Mouse (Mus musculus) heart, embryonic 16.5 days (tissue): ENCODE results near the gene Anks3. TPM values are rescaled to one million over a fixed set of nuclear protein-coding genes. Genes with fewer than 3 reads are reported as not detected.

Experiments
- ATAC-seq: fragments of 200-750 bp; cut with Nextera tagmentation; replicated peaks from 2 replicates; pipeline ENCODE4 v1.8.0; 2017; ENCODE audit warnings: moderate number of reproducible peaks; ENCODE audit not compliant: insufficient read depth, low FRiP score; ENCODE audit errors: extremely low read depth
- H3K27ac ChIP-seq: fragments of 300-500 bp; sonication (generic); 2 replicates; pipeline ENCODE4 v1.5.1; 2014; ENCODE audit warnings: mild to moderate bottlenecking, low read length, control low read depth, moderate library complexity
- H3K27me3 ChIP-seq: fragments of 300-500 bp; sonication (generic); 2 replicates; pipeline ENCODE4 v1.6.1; 2014; ENCODE audit warnings: low read length, mixed read lengths; ENCODE audit not compliant: control insufficient read depth, insufficient read depth
- H3K36me3 ChIP-seq: fragments of 300-500 bp; sonication (generic); 2 replicates; pipeline ENCODE4 v1.6.1; 2014; ENCODE audit not compliant: control insufficient read depth, insufficient read depth
- H3K4me1 ChIP-seq: fragments of 300-500 bp; sonication (generic); 2 replicates; pipeline ENCODE4 v1.6.1; 2014; ENCODE audit warnings: low read length, mixed read lengths; ENCODE audit not compliant: control insufficient read depth, insufficient read depth
- H3K4me2 ChIP-seq: fragments of 300-500 bp; sonication (generic); 2 replicates; pipeline ENCODE4 v1.6.1; 2014; ENCODE audit warnings: low read depth, mild to moderate bottlenecking, control low read depth, low read length
- H3K4me3 ChIP-seq: fragments of 300-500 bp; sonication (generic); 2 replicates; pipeline ENCODE4 v1.5.1; 2014; ENCODE audit warnings: mild to moderate bottlenecking, control low read depth, low read length
- H3K9ac ChIP-seq: fragments of 300-500 bp; sonication (generic); 2 replicates; pipeline ENCODE4 v1.6.1; 2014; ENCODE audit warnings: low read length, control low read depth
- H3K9me3 ChIP-seq: fragments of 300-500 bp; sonication (generic); replicated peaks from 2 replicates; pipeline ENCODE4 v1.6.1; 2016; ENCODE audit warnings: low read length; ENCODE audit not compliant: control insufficient read depth
- WGBS: fragments of 180-500 bp; shearing (Covaris S2); extraction: QIAGEN DNeasy Blood & Tissue Kit; methylation state at CpG from one replicate; pipeline ENCODE4 v1.1.7; 2014; 5-methylcytosine and 5-hydroxymethylcytosine counted together
- polyA plus RNA-seq: library from polyadenylated mRNA; unstranded; fragments of >200 nt; fragmentation: Nextera tagmentation; extraction: Ambion mirVana; gene quantifications from 2 replicates; pipeline ENCODE4 v1.2.1, GENCODE M21; 2015

Anks3 gene
- polyA plus RNA-seq, 1 experiment from 2014 or later: 34.8 TPM

- Histone ChIP-seq H3K9ac (no peak overlapping the region), H3K4me3 (no peak overlapping the region), H3K36me3 (no peaks in the 10 kb centered on the region), H3K27me3 (no peaks in the 10 kb centered on the region), H3K4me2 (no peak overlapping the region), H3K9me3 (no peaks in the 10 kb centered on the region), H3K27ac (no peak overlapping the region; the same call in 1 of the 2 replicates), H3K4me1 (peaks cover 5% of the 10 kb centered on the region; the same call in 1 of the 2 replicates)
- WGBS: 48% methylated on average over 4 of the region's 4 CpGs
- ATAC-seq: 0 out of 2 replicates have a peak, but pooled peaks have one; percentile 29
These were observed 7.6 kb upstream of the Anks3 start for GRCm38 (mm10) chr16:4971626-4972025.

GRCm38 (mm10) chr16:4969055-4969843 is 5.2 kb upstream of the Anks3 start:
- Histone ChIP-seq H3K9me3 (no peaks in the 10 kb centered on the region), H3K9ac (no peak overlapping the region), H3K4me3 (no peak overlapping the region), H3K27me3 (no peaks in the 10 kb centered on the region), H3K4me1 (peaks cover 10% of the 10 kb centered on the region), H3K4me2 (no peak overlapping the region), H3K27ac (no peak overlapping the region), H3K36me3 (no peaks in the 10 kb centered on the region)
- 81% methylated on average over 5 of the region's 5 CpGs for WGBS
- no peak for ATAC-seq

GRCm38 (mm10) chr16:4968426-4968825 is 4.4 kb upstream of the Anks3 start:
- Histone ChIP-seq H3K27ac (no peak overlapping the region), H3K4me1 (peaks cover 11% of the 10 kb centered on the region), H3K27me3 (no peaks in the 10 kb centered on the region), H3K4me2 (no peak overlapping the region), H3K9ac (no peak overlapping the region), H3K9me3 (no peaks in the 10 kb centered on the region), H3K4me3 (no peak overlapping the region), H3K36me3 (no peaks in the 10 kb centered on the region)
- 71% methylated on average over 3 of the region's 3 CpGs for WGBS
- no peak for ATAC-seq

- no peaks in the 10 kb centered on the region for H3K27me3 ChIP-seq
- peaks cover 12% of the 10 kb centered on the region for H3K4me1 ChIP-seq
- no peaks in the 10 kb centered on the region for H3K36me3 ChIP-seq
- H3K4me2 ChIP-seq: peak overlapping the region; percentile 96; the same call in 1 of the 2 replicates
- no peak for ATAC-seq
- 82% methylated on average over 8 of the region's 8 CpGs for WGBS
- H3K9me3 ChIP-seq: no peaks in the 10 kb centered on the region
- no peak overlapping the region for H3K4me3 ChIP-seq
- no peak overlapping the region for H3K27ac ChIP-seq
- no peak overlapping the region for H3K9ac ChIP-seq
These were observed 1.6 kb upstream of the Anks3 start for GRCm38 (mm10) chr16:4965392-4966129.

GRCm38 (mm10) chr16:4964731-4965391 is 856 bp upstream of the Anks3 start:
- no peak for ATAC-seq
- H3K4me1 ChIP-seq: peaks cover 12% of the 10 kb centered on the region
- peak overlapping the region; percentile 79 for H3K9ac ChIP-seq
- peak overlapping the region; percentile 85 for H3K27ac ChIP-seq
- H3K27me3 ChIP-seq: no peaks in the 10 kb centered on the region
- H3K4me2 ChIP-seq: peak overlapping the region; percentile 96
- peak overlapping the region; percentile 83 for H3K4me3 ChIP-seq
- WGBS: 18% methylated on average over 13 of the region's 13 CpGs
- H3K9me3 ChIP-seq: no peaks in the 10 kb centered on the region
- H3K36me3 ChIP-seq: no peaks in the 10 kb centered on the region

GRCm38 (mm10) chr16:4963346-4963745 is 659 bp downstream of the Anks3 start:
- WGBS: 36% methylated on average over 9 of the region's 9 CpGs
- H3K4me1 ChIP-seq: peaks cover 12% of the 10 kb centered on the region
- no peaks in the 10 kb centered on the region for H3K9me3 ChIP-seq
- peak overlapping the region; percentile 96 for H3K4me2 ChIP-seq
- ATAC-seq: no peak
- H3K27me3 ChIP-seq: no peaks in the 10 kb centered on the region
- H3K4me3 ChIP-seq: peak overlapping the region; percentile 83
- no peaks in the 10 kb centered on the region for H3K36me3 ChIP-seq
- H3K27ac ChIP-seq: no peak overlapping the region; the same call in 1 of the 2 replicates
- H3K9ac ChIP-seq: peak overlapping the region; percentile 89

GRCm38 (mm10) chr16:4960260-4960659 is 3.7 kb downstream of the Anks3 start:
- WGBS: 83% methylated on average over 8 of the region's 8 CpGs
- no peak overlapping the region for H3K9ac ChIP-seq
- H3K4me2 ChIP-seq: no peak overlapping the region
- peaks cover 10% of the 10 kb centered on the region for H3K36me3 ChIP-seq
- no peak overlapping the region; the same call in 1 of the 2 replicates for H3K27ac ChIP-seq
- H3K4me1 ChIP-seq: peaks cover 10% of the 10 kb centered on the region
- H3K4me3 ChIP-seq: no peak overlapping the region
- H3K27me3 ChIP-seq: no peaks in the 10 kb centered on the region
- ATAC-seq: no peak
- no peaks in the 10 kb centered on the region for H3K9me3 ChIP-seq

- no peak for ATAC-seq
- Histone ChIP-seq H3K9me3 (no peaks in the 10 kb centered on the region), H3K36me3 (peaks cover 27% of the 10 kb centered on the region), H3K4me2 (no peak overlapping the region), H3K27ac (no peak overlapping the region), H3K4me3 (no peak overlapping the region), H3K4me1 (0 out of 2 replicates have a peak, but pooled peaks cover under 1% of the 10 kb centered on the region), H3K27me3 (no peaks in the 10 kb centered on the region), H3K9ac (no peak overlapping the region)
- WGBS: 81% methylated on average over 3 of the region's 3 CpGs
These were observed 6.6 kb downstream of the Anks3 start for GRCm38 (mm10) chr16:4957446-4957845.
